Mouse (Mus musculus) forebrain, embryonic 15.5 days (tissue): ENCODE measurements around the gene Ccdc9. TPM values are rescaled to one million over a fixed set of nuclear protein-coding genes. Genes with fewer than 3 reads are reported as not detected.
"Not testable (repeated sequence)": the region's sequence is repeated elsewhere in the genome, so short reads cannot be mapped to it uniquely, and the experiment has no call there.

Experiments used
- ATAC-seq: fragments of 200-750 bp; cut with Nextera tagmentation; replicated peaks from 2 replicates; pipeline ENCODE4 v1.8.0; 2017; ENCODE audit warnings: mild to moderate bottlenecking, moderate TSS enrichment, moderate library complexity
- H3K27ac ChIP-seq: fragments of 300-500 bp; sonication (generic); replicated peaks from 2 replicates; pipeline ENCODE4 v1.5.1; 2015; ENCODE audit warnings: mild to moderate bottlenecking, inconsistent platforms
- H3K27me3 ChIP-seq: fragments of 300-500 bp; sonication (generic); 2 replicates; pipeline ENCODE4 v1.6.1; 2015; ENCODE audit warnings: inconsistent platforms
- H3K36me3 ChIP-seq: fragments of 300-500 bp; sonication (generic); 2 replicates; pipeline ENCODE4 v1.6.1; 2015; ENCODE audit warnings: mild to moderate bottlenecking, inconsistent platforms
- H3K4me1 ChIP-seq: fragments of 300-500 bp; sonication (generic); 2 replicates; pipeline ENCODE4 v1.6.1; 2015; ENCODE audit warnings: inconsistent platforms
- H3K4me2 ChIP-seq: fragments of 300-500 bp; sonication (generic); replicated peaks from 2 replicates; pipeline ENCODE4 v1.6.1; 2015; ENCODE audit warnings: mild to moderate bottlenecking, inconsistent platforms
- H3K4me3 ChIP-seq: fragments of 300-500 bp; sonication (generic); 2 replicates; pipeline ENCODE4 v1.5.1; 2015; ENCODE audit warnings: mild to moderate bottlenecking, inconsistent platforms
- H3K9ac ChIP-seq: fragments of 300-500 bp; sonication (generic); replicated peaks from 2 replicates; pipeline ENCODE4 v1.6.1; 2015; ENCODE audit warnings: mild to moderate bottlenecking, inconsistent platforms
- H3K9me3 ChIP-seq: fragments of 300-500 bp; sonication (generic); 2 replicates; pipeline ENCODE4 v1.6.1; 2016; ENCODE audit warnings: inconsistent platforms
- WGBS: fragments of 180-500 bp; shearing (Covaris S2); methylation state at CpG from one replicate; pipeline ENCODE4 v1.1.7; 2015; ENCODE audit warnings: mixed read lengths; 5-methylcytosine and 5-hydroxymethylcytosine counted together
- polyA plus RNA-seq: library from polyadenylated mRNA; unstranded; fragments of >200 nt; fragmentation: Nextera tagmentation; extraction: Ambion mirVana; gene quantifications from 2 replicates; pipeline ENCODE4 v1.2.1, GENCODE M21; 2015

The Ccdc9 gene
- polyA plus RNA-seq, 1 experiment from 2014 or later = 35.5 TPM

- peaks cover 54% of the 10 kb centered on the region for H3K4me1 ChIP-seq
- WGBS = 0% methylated on average over 12 of the region's 12 CpGs
- ATAC-seq = no peak
- no peaks in the 10 kb centered on the region for H3K36me3 ChIP-seq
- H3K4me3 ChIP-seq = peak overlapping the region; percentile 50
- H3K9me3 ChIP-seq = no peaks in the 10 kb centered on the region
- H3K4me2 ChIP-seq = peak overlapping the region; percentile 82
- peak overlapping the region; percentile 63 for H3K9ac ChIP-seq
- peak overlapping the region; percentile 80; the same call in 1 of the 2 replicates for H3K27ac ChIP-seq
- H3K27me3 ChIP-seq = peaks cover 11% of the 10 kb centered on the region
Measured at GRCm38 (mm10) chr7:16312672-16313311, 26.2 kb upstream of the Ccdc9 start.

GRCm38 (mm10) chr7:16312011-16312671 is 25.5 kb upstream of the Ccdc9 start:
- Histone ChIP-seq H3K36me3 (no peaks in the 10 kb centered on the region), H3K27ac (peak overlapping the region; percentile 80; the same call in 1 of the 2 replicates), H3K4me3 (peak overlapping the region; percentile 50), H3K4me2 (peak overlapping the region; percentile 82), H3K9me3 (no peaks in the 10 kb centered on the region), H3K9ac (peak overlapping the region; percentile 63), H3K27me3 (peaks cover 11% of the 10 kb centered on the region), H3K4me1 (peaks cover 54% of the 10 kb centered on the region)
- no peak for ATAC-seq
- 1% methylated on average over 48 of the region's 49 CpGs for WGBS

GRCm38 (mm10) chr7:16311453-16312004 is 24.9 kb upstream of the Ccdc9 start:
- H3K4me3 ChIP-seq = peak overlapping the region; percentile 50
- peaks cover 11% of the 10 kb centered on the region for H3K27me3 ChIP-seq
- H3K4me2 ChIP-seq = peak overlapping the region; percentile 82
- no peak for ATAC-seq
- H3K9me3 ChIP-seq = no peaks in the 10 kb centered on the region
- peak overlapping the region; percentile 80 for H3K27ac ChIP-seq
- WGBS = 1% methylated on average over 14 of the region's 14 CpGs
- H3K36me3 ChIP-seq = no peaks in the 10 kb centered on the region
- H3K9ac ChIP-seq = peak overlapping the region; percentile 63
- H3K4me1 ChIP-seq = peaks cover 54% of the 10 kb centered on the region

GRCm38 (mm10) chr7:16310521-16311452 is 24.2 kb upstream of the Ccdc9 start:
- peak; percentile 37 for ATAC-seq
- peaks cover 54% of the 10 kb centered on the region for H3K4me1 ChIP-seq
- 0% methylated on average over 30 of the region's 31 CpGs for WGBS

GRCm38 (mm10) chr7:16310020-16310520 is 23.5 kb upstream of the Ccdc9 start:
- peak overlapping the region; percentile 46 for H3K9ac ChIP-seq
- peak overlapping the region; percentile 50 for H3K4me3 ChIP-seq
- WGBS = under 1% methylated on average over 50 of the region's 56 CpGs
- peaks cover 11% of the 10 kb centered on the region for H3K27me3 ChIP-seq
- H3K9me3 ChIP-seq = no peaks in the 10 kb centered on the region
- peak overlapping the region; percentile 82 for H3K4me2 ChIP-seq
- H3K4me1 ChIP-seq = peaks cover 54% of the 10 kb centered on the region
- no peaks in the 10 kb centered on the region for H3K36me3 ChIP-seq
- H3K27ac ChIP-seq = peak overlapping the region; percentile 57
- peak; percentile 5; the same call in 1 of the 2 replicates for ATAC-seq

More at GRCm38 (mm10) chr7:16310521-16311452, 24.2 kb upstream of the Ccdc9 start:
- no peaks in the 10 kb centered on the region for H3K36me3 ChIP-seq
- H3K27ac ChIP-seq = peak overlapping the region; percentile 57
- H3K9ac ChIP-seq = peak overlapping the region; percentile 46
- H3K9me3 ChIP-seq = no peaks in the 10 kb centered on the region
- H3K4me3 ChIP-seq = peak overlapping the region; percentile 50
- H3K4me2 ChIP-seq = peak overlapping the region; percentile 82
- peaks cover 11% of the 10 kb centered on the region for H3K27me3 ChIP-seq

GRCm38 (mm10) chr7:16309318-16310019 is 22.9 kb upstream of the Ccdc9 start:
- 1% methylated on average over 55 of the region's 61 CpGs for WGBS
- peak; percentile 27 for ATAC-seq
- H3K4me1 ChIP-seq = peaks cover 53% of the 10 kb centered on the region
- peak overlapping the region; percentile 57 for H3K27ac ChIP-seq
- H3K36me3 ChIP-seq = no peaks in the 10 kb centered on the region
- H3K9me3 ChIP-seq = no peaks in the 10 kb centered on the region
- peak overlapping the region; percentile 82 for H3K4me2 ChIP-seq
- peak overlapping the region; percentile 50 for H3K4me3 ChIP-seq
- peaks cover 11% of the 10 kb centered on the region for H3K27me3 ChIP-seq
- peak overlapping the region; percentile 46 for H3K9ac ChIP-seq

- WGBS = 43% methylated on average over 16 of the region's 16 CpGs
- Histone ChIP-seq H3K4me2 (peak overlapping the region; percentile 82), H3K36me3 (no peaks in the 10 kb centered on the region), H3K27me3 (peaks cover 11% of the 10 kb centered on the region), H3K4me1 (peaks cover 49% of the 10 kb centered on the region), H3K27ac (no peak overlapping the region), H3K4me3 (peak overlapping the region; percentile 50), H3K9ac (peak overlapping the region; percentile 46), H3K9me3 (no peaks in the 10 kb centered on the region)
- ATAC-seq = peak; percentile 11
Measured at GRCm38 (mm10) chr7:16308555-16309317, 22.1 kb upstream of the Ccdc9 start.

GRCm38 (mm10) chr7:16308093-16308492 is 21.5 kb upstream of the Ccdc9 start, which contains the start of gene Bbc3:
TSS of gene Bbc3 (plus strand) at chr7:16308393.
- WGBS = 88% methylated on average over 1 of the region's 1 CpGs
- H3K4me3 ChIP-seq = peak within 1 kb of the TSS; percentile 50
- H3K36me3 ChIP-seq, ATAC-seq, H3K9me3 ChIP-seq: not testable (repeated sequence)
- peak within 1 kb of the TSS; percentile 46 for H3K9ac ChIP-seq
- peak within 1 kb of the TSS; percentile 82 for H3K4me2 ChIP-seq
- peaks cover 44% of the 10 kb centered on the region for H3K4me1 ChIP-seq
- H3K27ac ChIP-seq = 0 out of 2 replicates have a peak within 1 kb of the TSS, but pooled peaks have one; percentile 57
- peaks cover 11% of the 10 kb centered on the region for H3K27me3 ChIP-seq

GRCm38 (mm10) chr7:16307141-16307540 is 20.5 kb upstream of the Ccdc9 start:
- not testable (repeated sequence) for H3K27me3 ChIP-seq, ATAC-seq, H3K4me3 ChIP-seq, H3K36me3 ChIP-seq, H3K27ac ChIP-seq, H3K4me2 ChIP-seq, H3K9me3 ChIP-seq, H3K9ac ChIP-seq
- 77% methylated on average over 6 of the region's 6 CpGs for WGBS
- peaks cover 34% of the 10 kb centered on the region for H3K4me1 ChIP-seq

- WGBS = under 1% methylated on average over 52 of the region's 52 CpGs
- Histone ChIP-seq H3K4me3 (peak overlapping the region; percentile 53), H3K27ac (peak overlapping the region; percentile 56), H3K4me1 (peaks cover 37% of the 10 kb centered on the region), H3K9ac (peak overlapping the region; percentile 56), H3K9me3 (no peaks in the 10 kb centered on the region), H3K27me3 (no peaks in the 10 kb centered on the region), H3K4me2 (peak overlapping the region; percentile 93), H3K36me3 (no peaks in the 10 kb centered on the region)
- peak; percentile 94 for ATAC-seq
Measured at GRCm38 (mm10) chr7:16299419-16300035, 12.9 kb upstream of the Ccdc9 start.
